Mouse (Mus musculus): Measurements from ENCODE around the gene Hfe2.

DNA sequence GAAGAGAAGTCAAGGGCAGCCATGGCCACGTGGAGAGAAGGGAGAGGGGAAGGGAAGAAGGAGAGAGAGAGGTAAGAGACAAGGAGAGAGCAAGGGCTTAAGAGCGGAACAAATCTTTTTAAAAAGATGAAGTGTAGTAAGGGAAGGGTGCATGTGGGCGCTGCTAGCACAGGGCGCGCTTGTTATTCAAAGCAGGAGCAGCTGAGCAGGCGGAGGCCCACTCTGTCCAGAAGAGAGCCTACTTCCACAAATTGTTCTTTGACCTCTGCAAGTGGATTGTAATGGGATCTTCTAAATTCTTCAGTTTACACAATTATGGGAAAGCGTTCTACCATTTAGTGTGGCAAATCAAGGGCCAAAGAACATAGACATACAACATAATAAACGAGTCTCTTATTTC lies 43.6 kb downstream of the Hfe2 start:
- no peak for TF ChIP-seq CTCF (IDR thresholded peaks at IDR 0.05; ENCODE audit: borderline replicate concordance, insufficient read depth, low read length)
- TF ChIP-seq POLR2A (IDR thresholded peaks at IDR 0.05; ENCODE audit: low read depth, low read length): no peak

Data from embryonic fibroblast, embryonic 13.5 days (primary cell).